Mouse (Mus musculus): ENCODE measurements around the gene Twf2. TPM values are rescaled to one million over a fixed set of nuclear protein-coding genes. Genes with fewer than 3 reads are reported as not detected.
A peak's percentile ranks its signal among the peaks of the same experiment; 100 is the strongest.

The Twf2 gene
- total RNA-seq, 2 experiments from 2014 or later = 122 to 142 TPM

DNA sequence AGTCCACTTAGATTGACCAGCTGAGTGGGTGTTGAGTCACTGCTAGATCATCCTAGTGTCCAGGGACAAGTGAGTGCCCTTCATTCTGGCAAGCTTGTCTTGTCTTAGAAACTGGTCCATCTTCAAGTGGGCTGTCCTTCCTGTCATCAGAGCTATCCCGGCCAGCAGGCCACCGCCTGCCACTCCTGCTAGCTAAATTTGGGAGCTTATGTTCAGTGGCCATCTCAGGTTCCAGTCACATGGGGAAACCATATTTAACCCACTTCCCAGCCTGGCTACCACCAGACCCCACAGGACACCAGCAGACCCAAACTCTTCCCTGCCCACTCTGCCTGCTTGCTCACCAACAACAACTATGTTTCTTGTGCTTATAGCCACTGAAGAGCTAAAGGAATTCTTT lies 3.6 kb downstream of the Twf2 start:
- DNase-seq = peak in 1 of 2 experiments; percentile 55
- intact Hi-C loops (cut with DNase I) = no loop called here

DNA sequence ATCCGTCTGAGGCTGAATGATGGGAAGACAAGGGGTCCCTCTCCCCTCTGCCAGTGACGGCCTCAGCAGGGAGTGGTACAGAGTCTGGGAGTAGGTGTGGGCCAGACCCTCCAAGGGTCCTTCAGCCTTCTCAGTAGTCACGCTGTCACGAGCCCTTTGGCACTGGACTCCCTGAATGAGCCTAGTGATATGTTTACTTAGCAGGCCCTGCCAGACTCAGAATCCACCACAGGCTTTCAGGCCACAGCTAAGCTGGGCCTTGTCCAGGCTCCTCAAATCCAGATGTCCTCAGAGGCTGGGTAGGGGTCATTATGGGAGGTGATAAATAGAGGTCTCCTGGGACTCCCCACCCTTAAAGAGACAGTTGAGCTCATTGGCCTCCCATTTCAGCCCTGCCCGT lies 5.3 kb downstream of the Twf2 start:
- peak in 1 of 2 experiments; percentile 45 for DNase-seq

DNA sequence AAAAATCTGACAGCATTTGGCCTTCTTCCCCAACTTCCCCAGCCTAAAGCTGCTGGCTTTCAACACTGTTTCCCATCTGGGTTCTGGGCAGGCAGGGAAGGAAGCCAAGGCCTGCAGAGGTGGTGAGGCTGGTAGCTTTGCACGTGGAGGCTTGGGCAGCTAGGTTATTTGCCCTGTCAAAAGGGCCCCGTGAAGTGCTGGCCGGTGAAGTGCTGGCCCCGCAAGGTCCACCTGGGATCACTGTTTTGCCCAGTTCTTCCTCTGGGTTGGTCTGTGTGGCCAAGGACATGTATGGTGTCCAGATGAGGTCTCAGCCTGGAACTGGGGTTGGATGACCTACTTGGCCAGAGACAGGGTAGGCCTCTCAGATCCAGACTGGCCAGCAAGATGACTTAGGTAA lies 7.0 kb downstream of the Twf2 start:
- intact Hi-C loops (cut with DNase I) = loop anchor here (5.0 kb wide), 1 partner anchor 53 kb away; the partner anchor contains the start of gene Glyctk
- peak in 1 of 2 experiments; percentile 34 for DNase-seq

More for the DNA sequence above, 5.3 kb downstream of the Twf2 start:
- intact Hi-C loops (cut with DNase I) = no loop called here

DNA sequence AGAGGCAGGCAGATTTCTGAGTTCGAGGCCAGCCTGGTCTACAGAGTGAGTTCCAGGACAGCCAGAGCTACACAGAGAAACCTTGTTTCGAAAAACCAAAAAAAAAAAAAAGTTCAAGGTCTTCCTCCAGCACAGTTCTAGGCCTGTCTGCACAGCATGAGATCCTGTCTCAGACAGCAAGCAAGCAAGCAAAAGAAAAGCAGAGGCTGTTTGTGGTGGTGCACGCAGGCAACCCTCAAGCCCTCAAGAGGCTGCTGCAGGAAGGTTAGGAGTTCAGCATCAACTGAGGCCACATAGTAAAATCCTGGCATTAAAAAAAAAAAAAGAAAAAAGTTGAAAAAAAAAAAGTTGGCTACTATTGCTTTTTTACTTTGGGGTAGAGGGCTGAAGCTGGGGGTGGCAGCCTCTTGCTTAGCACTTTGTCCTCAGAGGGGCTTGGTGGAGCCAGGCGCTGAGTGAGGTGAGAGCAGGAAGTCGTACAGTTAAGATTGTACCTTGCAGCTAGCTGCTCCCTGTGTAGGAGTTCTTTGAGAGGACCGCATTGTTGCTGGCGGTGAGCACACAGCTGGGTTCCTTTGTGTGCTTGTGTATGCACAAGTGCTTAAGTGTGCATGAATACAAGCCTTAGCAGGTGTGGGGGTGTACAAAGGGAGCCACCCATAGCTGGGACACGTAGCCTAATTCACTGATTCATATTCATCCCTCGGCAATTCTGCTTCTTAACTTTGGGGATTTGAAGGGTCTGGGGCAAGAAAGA lies 8.1 kb downstream of the Twf2 start:
- no peak for DNase-seq
- intact Hi-C loops (cut with DNase I) = loop anchor here (5.0 kb wide), 1 partner anchor 54 kb away; the partner anchor contains the start of gene Glyctk

DNA sequence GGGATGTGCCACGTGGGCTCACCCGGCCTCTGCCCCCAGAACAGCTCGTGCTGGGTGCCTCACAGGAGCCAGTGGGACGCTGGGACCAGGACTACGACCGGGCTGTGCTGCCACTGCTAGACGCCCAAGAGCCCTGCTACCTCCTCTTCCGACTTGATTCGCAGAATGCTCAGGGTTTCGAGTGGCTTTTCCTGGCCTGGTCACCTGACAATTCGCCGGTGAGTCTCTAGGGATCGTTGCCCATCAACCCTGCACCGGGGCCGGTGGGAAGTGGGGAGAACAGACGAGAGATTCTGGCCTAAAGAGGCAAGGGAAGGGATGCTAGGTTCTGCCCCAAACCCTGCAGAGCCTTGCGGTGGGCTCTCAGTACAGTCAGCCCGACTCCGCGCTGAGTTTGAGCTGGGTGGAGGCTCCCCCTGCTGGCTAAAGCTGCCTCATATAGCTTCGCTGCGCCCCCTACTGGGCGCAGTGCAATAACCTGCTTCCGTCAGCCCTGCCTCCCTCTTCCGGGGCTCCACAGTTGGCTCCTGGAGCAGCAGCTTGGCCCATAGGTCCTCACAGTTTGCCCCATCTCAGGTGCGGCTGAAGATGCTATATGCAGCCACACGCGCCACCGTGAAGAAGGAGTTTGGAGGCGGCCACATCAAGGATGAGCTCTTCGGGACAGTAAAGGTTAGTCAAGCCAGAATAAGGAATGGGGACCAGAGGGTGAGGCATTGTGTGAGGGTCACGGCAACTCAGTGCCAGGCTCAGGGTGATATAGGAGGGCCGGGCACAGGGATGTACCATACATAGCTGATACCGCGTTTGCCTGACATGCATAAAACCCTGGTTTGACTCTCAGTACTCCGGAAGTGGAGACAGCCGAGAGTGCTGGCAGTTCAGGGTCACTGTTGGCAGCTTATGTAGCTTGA lies 9.0 kb downstream of the Twf2 start:
- DNase-seq = peak; percentile 87 to 92
- intact Hi-C loops (cut with DNase I) = loop anchor here (2.0 to 5.0 kb wide), 4 partner anchors 35 to 69 kb away; partner anchors contain the start of genes Glyctk, Poc1a and Wdr82

DNA sequence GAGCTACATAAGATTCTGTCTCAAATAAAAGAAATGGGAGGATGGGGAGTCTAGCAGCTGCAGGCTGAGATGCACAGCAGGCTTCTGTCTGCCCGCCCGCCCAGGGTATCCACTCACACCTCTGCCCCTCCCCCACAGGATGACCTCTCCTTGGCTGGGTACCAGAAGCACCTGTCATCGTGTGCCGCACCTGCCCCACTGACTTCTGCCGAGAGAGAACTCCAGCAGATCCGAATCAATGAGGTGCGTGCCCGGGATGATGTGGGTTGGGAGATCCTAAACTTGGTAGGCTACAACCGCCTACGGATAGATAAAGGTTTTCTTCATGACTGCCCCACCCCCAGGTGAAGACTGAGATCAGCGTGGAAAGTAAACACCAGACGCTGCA lies 9.7 kb downstream of the Twf2 start:
- intact Hi-C loops (cut with DNase I) = loop anchor here (2.0 to 5.0 kb wide), 4 partner anchors 34 to 68 kb away; partner anchors contain the start of genes Glyctk, Poc1a and Wdr82
- no peak for DNase-seq

DNA sequence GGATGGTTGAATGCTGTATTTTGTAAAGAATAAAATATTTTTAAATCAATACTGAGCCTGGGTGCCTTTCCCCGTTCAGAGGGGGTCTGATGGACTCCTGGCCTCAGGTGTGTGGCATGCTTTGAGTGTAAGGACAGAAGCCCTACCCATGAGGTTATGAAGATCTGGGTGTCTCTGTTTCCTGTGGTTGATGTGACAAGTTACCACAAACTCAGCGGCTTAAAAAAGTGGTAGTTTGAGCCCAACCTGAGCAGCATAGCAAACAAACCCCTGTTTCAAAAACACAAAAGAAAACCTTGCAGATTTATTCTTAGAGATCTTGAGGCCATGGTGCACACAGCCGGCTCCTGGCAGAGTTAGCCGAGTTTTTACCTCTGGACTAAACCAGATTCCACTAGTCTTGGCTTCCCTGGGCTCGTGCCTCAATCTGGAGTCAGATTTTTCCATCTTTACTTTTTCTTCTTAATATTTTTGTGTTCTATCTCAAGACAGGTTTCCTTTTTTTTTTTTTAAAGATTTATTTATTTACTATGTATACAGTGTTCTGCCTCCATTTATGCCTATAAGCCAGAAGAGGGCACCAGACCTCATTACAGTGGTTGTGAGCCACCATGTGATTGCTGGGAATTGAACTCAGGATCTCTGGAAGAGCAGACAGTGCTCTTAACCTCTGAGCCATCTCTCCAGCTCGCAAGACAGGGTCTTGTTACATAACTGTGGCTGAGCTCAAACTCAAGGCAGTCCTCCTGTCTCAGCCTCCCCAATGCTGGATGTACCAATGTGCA lies 12.6 kb downstream of the Twf2 start:
- intact Hi-C loops (cut with DNase I) = no loop called here
- DNase-seq = no peak

DNA sequence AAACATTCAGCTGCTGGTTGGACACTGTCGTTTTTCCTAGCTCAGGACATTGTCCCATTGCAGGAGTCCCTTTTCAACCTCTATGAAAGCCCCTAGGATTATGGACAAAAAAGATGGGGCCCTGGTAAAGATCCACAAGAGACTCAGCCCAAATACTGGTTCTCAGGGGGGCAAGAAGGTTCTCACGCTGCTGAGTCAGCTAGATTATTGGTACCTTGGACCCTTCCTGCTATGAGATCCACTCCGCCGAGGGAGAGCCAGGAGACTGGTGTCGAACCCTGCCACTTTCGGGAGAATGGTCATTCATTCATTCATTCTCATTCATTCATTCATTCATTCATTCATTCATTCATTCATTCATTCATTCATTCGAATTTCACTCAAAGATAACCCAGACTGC lies 14.1 kb downstream of the Twf2 start:
- no peak for DNase-seq
- intact Hi-C loops (cut with DNase I) = no loop called here

DNA sequence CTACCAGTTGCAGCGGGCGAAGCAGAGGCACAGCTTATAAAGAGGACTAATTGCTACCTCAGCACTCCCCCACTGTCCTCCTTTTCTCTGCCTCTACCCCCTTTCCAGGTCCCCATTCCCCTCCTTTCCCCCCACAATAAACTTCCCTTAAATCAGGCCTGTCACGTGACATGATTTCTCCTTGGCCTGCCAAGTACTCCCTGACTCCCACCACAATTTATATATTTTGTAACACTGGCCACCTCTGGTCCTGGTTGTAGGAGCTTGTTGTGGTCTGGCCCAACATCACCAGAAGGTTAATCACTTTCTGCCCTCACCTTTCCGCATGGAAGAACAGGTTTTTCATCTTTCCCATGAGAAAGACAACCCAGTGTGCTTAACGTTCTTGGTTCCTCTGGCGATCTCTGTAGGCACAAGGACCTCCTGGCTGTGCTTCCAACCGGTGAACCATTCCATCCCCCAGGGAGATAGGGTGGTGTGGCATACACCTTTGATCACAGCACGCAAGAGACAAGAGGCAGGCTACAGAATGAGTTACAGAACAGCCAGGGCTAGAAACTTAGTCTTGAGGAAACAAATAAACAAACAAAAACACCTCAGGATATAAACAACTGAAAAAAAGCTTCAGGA lies 18.1 kb downstream of the Twf2 start:
- DNase-seq = no peak
- intact Hi-C loops (cut with DNase I) = no loop called here

DNA sequence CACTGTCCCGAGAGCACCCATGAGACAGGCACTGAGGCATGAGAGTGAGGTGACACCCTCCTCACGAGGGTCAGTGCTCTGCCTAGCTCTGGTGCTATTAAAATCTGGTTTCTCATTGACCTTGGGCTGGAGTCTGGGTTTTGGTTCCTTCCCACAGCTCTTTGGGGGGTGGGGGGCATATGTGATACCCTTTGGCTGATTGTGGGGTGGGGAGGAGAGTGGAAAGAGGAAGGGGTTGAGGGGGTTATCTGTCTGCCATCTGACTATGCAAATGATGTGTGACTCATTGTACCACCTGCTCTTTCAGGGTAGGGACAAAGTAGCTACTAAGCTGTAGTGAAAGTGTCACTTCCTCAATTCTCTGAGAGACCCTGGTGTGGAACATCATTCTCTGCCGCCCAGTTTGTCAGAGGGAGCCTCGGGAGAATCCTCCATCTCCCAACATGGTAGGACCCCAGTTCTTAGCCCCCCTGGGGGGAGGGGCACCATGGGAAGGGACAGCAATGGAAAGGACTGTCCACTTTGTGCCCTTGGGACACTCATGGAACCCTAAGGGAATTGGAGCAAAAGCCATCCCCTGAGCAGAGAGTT lies 19.4 kb downstream of the Twf2 start, which contains the start of gene Tlr9:
Gene Tlr9 (plus strand): TSS at position 338 of the 591 bp plus-strand sequence.
- intact Hi-C loops (cut with DNase I) = no loop called here
- DNase-seq = no peak

DNA sequence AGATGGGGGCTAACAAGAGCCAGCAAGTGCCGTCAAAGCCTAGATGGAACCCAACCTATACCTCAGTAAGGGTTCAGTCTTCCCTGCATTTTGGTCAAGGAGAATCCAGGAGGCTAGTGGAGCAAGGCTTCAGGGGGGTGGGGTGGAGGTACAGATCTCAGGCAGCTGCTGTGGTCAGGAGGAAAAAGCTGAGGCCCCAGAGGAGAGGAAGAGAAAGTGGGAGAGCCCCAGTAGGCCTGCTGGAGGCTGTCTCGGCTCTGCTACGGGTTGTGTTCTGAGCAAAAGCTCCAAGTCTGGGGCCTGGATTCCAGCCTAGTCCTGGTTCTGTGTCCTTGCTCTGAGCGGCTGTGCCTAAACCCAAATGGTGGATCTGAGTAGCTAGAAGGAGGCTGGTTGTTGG lies 20.1 kb downstream of the Twf2 start:
- no peak for DNase-seq
- intact Hi-C loops (cut with DNase I) = no loop called here

DNA sequence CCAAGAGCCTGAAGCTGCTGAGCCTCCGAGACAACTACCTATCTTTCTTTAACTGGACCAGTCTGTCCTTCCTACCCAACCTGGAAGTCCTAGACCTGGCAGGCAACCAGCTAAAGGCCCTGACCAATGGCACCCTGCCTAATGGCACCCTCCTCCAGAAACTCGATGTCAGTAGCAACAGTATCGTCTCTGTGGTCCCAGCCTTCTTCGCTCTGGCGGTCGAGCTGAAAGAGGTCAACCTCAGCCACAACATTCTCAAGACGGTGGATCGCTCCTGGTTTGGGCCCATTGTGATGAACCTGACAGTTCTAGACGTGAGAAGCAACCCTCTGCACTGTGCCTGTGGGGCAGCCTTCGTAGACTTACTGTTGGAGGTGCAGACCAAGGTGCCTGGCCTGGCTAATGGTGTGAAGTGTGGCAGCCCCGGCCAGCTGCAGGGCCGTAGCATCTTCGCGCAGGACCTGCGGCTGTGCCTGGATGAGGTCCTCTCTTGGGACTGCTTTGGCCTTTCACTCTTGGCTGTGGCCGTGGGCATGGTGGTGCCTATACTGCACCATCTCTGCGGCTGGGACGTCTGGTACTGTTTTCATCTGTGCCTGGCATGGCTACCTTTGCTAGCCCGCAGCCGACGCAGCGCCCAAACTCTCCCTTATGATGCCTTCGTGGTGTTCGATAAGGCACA lies 22.7 kb downstream of the Twf2 start:
- no peak for DNase-seq
- intact Hi-C loops (cut with DNase I) = no loop called here

DNA sequence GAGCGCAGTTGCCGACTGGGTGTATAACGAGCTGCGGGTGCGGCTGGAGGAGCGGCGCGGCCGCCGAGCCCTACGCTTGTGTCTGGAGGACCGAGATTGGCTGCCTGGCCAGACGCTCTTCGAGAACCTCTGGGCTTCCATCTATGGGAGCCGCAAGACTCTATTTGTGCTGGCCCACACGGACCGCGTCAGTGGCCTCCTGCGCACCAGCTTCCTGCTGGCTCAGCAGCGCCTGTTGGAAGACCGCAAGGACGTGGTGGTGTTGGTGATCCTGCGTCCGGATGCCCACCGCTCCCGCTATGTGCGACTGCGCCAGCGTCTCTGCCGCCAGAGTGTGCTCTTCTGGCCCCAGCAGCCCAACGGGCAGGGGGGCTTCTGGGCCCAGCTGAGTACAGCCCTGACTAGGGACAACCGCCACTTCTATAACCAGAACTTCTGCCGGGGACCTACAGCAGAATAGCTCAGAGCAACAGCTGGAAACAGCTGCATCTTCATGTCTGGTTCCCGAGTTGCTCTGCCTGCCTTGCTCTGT lies 23.3 kb downstream of the Twf2 start:
- DNase-seq = peak; percentile 58 to 59
- intact Hi-C loops (cut with DNase I) = no loop called here

DNA sequence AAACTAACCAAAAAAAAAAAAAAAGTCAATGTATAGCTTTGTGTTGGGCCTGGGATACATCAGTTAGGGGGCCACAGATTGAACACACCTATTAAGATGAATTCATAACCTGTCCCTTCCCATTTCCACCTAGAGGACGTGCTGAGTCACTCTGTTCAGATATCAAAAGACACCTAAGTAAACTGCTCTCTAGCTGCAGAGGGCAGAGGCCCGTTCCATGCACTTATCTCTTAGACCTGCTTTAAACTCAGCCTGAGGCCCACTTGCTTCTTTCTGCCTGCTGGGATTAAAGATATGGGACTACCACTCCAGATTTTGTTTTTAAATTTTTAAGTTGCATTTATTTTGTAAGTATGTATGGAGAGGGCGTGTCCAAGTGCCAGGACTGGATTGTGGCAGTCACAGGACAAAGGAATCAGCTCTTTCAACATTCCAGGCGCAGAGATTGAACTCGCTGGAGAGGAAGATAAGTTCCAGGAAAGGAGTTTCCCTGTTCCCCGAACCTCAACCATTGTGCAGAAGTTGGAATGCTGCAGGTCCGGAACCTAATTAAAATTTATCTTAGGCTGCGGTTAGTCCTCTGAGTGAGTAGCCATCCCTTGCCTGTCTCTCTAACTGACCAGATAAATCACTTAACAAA lies 25.0 kb downstream of the Twf2 start:
- DNase-seq = no peak
- intact Hi-C loops (cut with DNase I) = no loop called here

DNA sequence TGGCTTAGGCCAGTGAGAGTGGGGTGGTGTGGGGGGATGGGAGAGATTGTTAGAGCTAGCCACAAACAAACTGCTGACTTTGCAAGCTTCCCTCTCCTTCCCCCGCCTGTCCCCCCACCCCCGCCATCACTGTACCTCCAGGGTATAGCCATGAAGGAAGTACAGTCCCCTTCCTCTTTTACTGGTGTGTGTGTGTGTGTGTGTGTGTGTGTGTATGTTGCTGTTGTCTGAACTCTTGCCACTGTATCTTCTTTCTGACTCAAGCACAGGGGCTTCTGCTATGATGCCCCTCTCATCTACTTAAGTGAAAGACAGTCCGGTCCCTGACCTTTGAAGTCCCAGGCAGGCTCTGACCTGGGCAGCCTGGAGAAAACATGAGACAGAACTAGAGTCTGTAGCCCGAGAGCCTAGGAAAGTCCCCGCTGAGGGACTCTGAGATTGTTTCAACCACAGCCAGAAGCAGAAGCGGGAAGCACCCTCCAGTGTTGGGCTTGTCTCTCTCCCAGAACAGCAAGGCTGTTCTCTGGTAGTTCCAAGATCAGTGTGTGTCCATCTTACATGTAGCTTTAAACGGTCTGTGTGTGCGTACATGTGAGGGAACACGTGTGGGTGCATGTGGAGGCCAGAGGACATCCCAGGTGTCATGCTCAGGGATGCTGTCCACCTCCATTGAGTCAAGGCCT lies 27.3 kb downstream of the Twf2 start:
- no peak for DNase-seq
- intact Hi-C loops (cut with DNase I) = no loop called here

DNA sequence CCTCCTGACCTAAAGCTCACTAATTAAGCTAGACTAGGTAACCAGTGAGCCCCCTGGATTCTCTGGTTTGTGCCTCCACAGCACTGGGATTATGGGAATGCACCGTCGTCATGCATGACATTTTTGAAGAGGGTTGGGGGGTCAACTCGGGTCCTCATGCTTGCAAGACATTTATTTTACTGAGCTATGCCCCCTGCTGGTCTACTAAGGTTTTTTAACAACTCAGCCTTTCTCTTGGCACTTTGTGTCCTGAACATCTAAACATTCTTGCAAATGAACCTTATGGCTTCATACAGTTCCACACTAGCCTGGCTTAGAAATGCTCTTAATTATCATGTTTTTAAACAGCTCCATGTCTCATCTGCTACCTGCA lies 27.8 kb downstream of the Twf2 start:
- intact Hi-C loops (cut with DNase I) = no loop called here
- no peak for DNase-seq

DNA sequence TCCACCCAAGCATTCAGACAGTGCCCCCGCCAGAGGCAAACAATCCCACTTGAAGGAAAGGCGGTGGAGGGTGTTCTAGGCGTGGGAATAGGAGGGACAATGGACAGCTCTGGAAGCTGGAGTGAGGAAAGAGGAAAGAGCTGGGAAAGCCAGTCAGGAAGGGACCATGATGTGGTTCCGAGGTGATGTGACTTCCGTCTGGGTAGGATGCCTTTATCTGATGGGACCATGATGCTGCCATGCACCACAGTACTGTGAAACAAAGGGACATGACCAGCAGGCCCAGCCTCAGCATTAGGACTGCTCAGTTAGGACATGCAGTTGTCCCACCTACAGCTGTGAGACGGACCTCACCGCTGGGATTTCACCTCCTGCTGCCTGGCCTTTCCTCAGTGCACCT lies 28.3 kb downstream of the Twf2 start:
- intact Hi-C loops (cut with DNase I) = no loop called here

DNA sequence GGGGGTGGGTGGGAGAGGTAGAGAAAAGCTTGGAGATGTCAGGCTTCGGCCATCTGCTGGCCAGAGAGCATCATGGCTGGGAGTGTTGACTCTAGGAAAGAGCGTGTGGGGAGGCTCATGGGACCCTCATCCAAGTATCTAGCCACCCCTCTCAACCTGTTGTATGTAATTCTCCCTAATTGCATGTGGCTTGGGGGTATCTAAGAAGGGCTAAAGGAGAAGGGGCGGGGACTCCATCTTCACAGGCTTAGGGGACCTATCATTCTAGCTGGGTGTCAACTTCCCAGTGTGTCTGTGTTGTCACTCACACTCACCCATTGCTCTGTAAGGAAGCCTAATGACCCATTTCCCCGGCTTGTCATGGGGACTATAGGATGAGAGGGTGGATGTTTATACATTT lies 28.9 kb downstream of the Twf2 start:
- intact Hi-C loops (cut with DNase I) = no loop called here
- DNase-seq = no peak

More for the DNA sequence above, 28.3 kb downstream of the Twf2 start:
- no peak for DNase-seq
